Mouse (Mus musculus) bone marrow, adult 2 months (tissue): Measurements from ENCODE around the gene Olfr31.

ENCODE experiments used
- CTCF ChIP-seq: fragments of 200-500 bp; IDR thresholded peaks from 2 replicates; pipeline ENCODE4 v1.5.1; 2011; ENCODE audit warnings: low read length, control low read depth; ENCODE audit not compliant: control insufficient read depth, insufficient read depth
- POLR2A ChIP-seq: fragments of 200-500 bp; IDR thresholded peaks from 2 replicates; pipeline ENCODE4 v1.6.1; 2011; ENCODE audit warnings: low read depth, mild to moderate bottlenecking, control low read depth, low read length, borderline replicate concordance; ENCODE audit not compliant: control insufficient read depth

DNA sequence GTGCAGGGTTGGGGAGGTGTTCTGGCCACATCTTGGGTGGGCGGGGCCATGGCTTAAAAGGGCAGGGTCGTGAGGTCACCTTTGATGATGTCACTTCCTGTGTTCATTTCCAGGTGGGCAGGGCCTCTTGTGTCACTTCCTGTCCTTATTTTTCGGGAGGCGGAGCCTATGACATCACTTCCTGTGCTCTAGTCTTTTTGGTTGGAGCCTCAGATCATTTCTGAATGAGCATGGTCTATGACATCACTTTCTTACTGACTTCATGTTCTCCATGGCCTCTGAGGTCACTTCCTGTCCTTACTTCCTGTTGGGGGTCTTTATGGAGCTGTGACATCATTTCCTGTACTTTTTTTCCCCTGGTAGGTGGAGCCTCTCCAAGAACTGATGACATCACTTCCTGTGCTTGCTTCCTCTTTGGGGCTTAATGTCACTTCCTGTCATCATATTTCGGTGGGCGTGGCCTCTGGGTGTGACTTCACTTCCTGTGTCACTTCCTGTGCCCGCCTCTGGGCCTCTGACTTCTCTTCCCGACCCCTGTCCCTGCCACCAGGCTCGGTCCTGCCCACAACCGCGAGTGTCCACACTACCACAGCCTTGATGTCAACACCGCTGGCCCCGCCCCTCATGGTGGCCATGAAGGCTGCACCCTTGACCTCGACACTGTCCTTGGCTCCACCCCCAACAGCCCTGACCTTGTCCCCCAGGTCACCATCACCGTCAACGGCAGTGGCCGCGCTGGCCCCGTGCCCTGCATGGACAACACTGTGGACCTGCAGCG lies 27.0 kb downstream of the Olfr31 start:
- TF ChIP-seq CTCF (no peak), POLR2A (no peak; the same call in 1 of the 2 replicates)
